Mouse (Mus musculus) intestine, embryonic 15.5 days (tissue): ENCODE data around the gene Tmem184a. TPM values are rescaled to one million over a fixed set of nuclear protein-coding genes. Genes with fewer than 3 reads are reported as not detected.

Source experiments
- ATAC-seq: fragments of 200-750 bp; cut with Nextera tagmentation; 2 replicates; pipeline ENCODE4 v1.8.0; 2017; ENCODE audit warnings: moderate TSS enrichment, moderate library complexity
- H3K27ac ChIP-seq: fragments of 300-500 bp; sonication (generic); 2 replicates; pipeline ENCODE4 v1.5.1; 2015; ENCODE audit warnings: mild to moderate bottlenecking, inconsistent platforms
- H3K27me3 ChIP-seq: fragments of 300-500 bp; sonication (generic); replicated peaks from 2 replicates; pipeline ENCODE4 v1.6.1; 2015; ENCODE audit warnings: inconsistent platforms
- H3K36me3 ChIP-seq: fragments of 300-500 bp; sonication (generic); 2 replicates; pipeline ENCODE4 v1.6.1; 2015; ENCODE audit warnings: inconsistent platforms
- H3K4me1 ChIP-seq: fragments of 300-500 bp; sonication (generic); replicated peaks from 2 replicates; pipeline ENCODE4 v1.6.1; 2015; ENCODE audit warnings: inconsistent platforms
- H3K4me2 ChIP-seq: fragments of 300-500 bp; sonication (generic); replicated peaks from 2 replicates; pipeline ENCODE4 v1.6.1; 2015; ENCODE audit warnings: mild to moderate bottlenecking, inconsistent platforms
- H3K4me3 ChIP-seq: fragments of 300-500 bp; sonication (generic); replicated peaks from 2 replicates; pipeline ENCODE4 v1.5.1; 2015; ENCODE audit warnings: inconsistent platforms
- H3K9ac ChIP-seq: fragments of 300-500 bp; sonication (generic); 2 replicates; pipeline ENCODE4 v1.6.1; 2015; ENCODE audit warnings: inconsistent platforms
- H3K9me3 ChIP-seq: fragments of 300-500 bp; sonication (generic); 2 replicates; pipeline ENCODE4 v1.6.1; 2016; ENCODE audit warnings: inconsistent platforms
- whole genome bisulfite sequencing: fragments of 180-500 bp; shearing (Covaris S2); methylation state at CpG from one replicate; pipeline ENCODE4 v1.1.7; 2015; 5-methylcytosine and 5-hydroxymethylcytosine counted together
- polyA plus RNA-seq: library from polyadenylated mRNA; unstranded; fragments of >200 nt; fragmentation: Nextera tagmentation; extraction: Ambion mirVana; gene quantifications from 2 replicates; pipeline ENCODE4 v1.2.1, GENCODE M21; 2015

Gene Tmem184a
- polyA plus RNA-seq, 1 experiment from 2014 or later: 57.7 TPM

- no peaks in the 10 kb centered on the region for H3K27me3 ChIP-seq
- no peak overlapping the region for H3K4me3 ChIP-seq
- H3K27ac ChIP-seq: no peak overlapping the region
- ATAC-seq: no peak
- H3K4me2 ChIP-seq: no peak overlapping the region
- H3K4me1 ChIP-seq: peaks cover 54% of the 10 kb centered on the region
- WGBS: 90% methylated on average over 9 of the region's 9 CpGs
- H3K9ac ChIP-seq: no peak overlapping the region
- H3K9me3 ChIP-seq: no peaks in the 10 kb centered on the region
- H3K36me3 ChIP-seq: peaks cover 14% of the 10 kb centered on the region
These were observed 20.7 kb downstream of the Tmem184a start for GRCm38 (mm10) chr5:139799041-139799440.

GRCm38 (mm10) chr5:139798168-139798900 is 21.4 kb downstream of the Tmem184a start:
- peak overlapping the region; percentile 55; the same call in 1 of the 2 replicates for H3K4me2 ChIP-seq
- ATAC-seq: no peak
- 45% methylated on average over 12 of the region's 12 CpGs for WGBS
- no peaks in the 10 kb centered on the region for H3K9me3 ChIP-seq
- peaks cover 54% of the 10 kb centered on the region for H3K4me1 ChIP-seq
- no peak overlapping the region for H3K27ac ChIP-seq
- H3K27me3 ChIP-seq: no peaks in the 10 kb centered on the region
- H3K36me3 ChIP-seq: peaks cover 14% of the 10 kb centered on the region
- H3K4me3 ChIP-seq: no peak overlapping the region
- H3K9ac ChIP-seq: peak overlapping the region; percentile 5; the same call in 1 of the 2 replicates

- ATAC-seq: 0 out of 2 replicates have a peak, but pooled peaks have one; percentile 5
- H3K27me3 ChIP-seq: no peaks in the 10 kb centered on the region
- H3K4me1 ChIP-seq: peaks cover 55% of the 10 kb centered on the region
- WGBS: 33% methylated on average over 11 of the region's 11 CpGs
- peaks cover 14% of the 10 kb centered on the region for H3K36me3 ChIP-seq
- H3K9me3 ChIP-seq: no peaks in the 10 kb centered on the region
- peak overlapping the region; percentile 55 for H3K4me2 ChIP-seq
- H3K9ac ChIP-seq: peak overlapping the region; percentile 23; the same call in 1 of the 2 replicates
- H3K4me3 ChIP-seq: peak overlapping the region; percentile 20; the same call in 1 of the 2 replicates
- peak overlapping the region; percentile 83 for H3K27ac ChIP-seq
These were observed 22.1 kb downstream of the Tmem184a start for GRCm38 (mm10) chr5:139797473-139798167.

- peaks cover 62% of the 10 kb centered on the region for H3K4me1 ChIP-seq
- peak overlapping the region; percentile 20 for H3K4me3 ChIP-seq
- H3K9me3 ChIP-seq: no peaks in the 10 kb centered on the region
- WGBS: 7% methylated on average over 13 of the region's 13 CpGs
- H3K27ac ChIP-seq: peak overlapping the region; percentile 83
- H3K36me3 ChIP-seq: peaks cover 14% of the 10 kb centered on the region
- H3K4me2 ChIP-seq: peak overlapping the region; percentile 55
- peak overlapping the region; percentile 34 for H3K9ac ChIP-seq
- H3K27me3 ChIP-seq: no peaks in the 10 kb centered on the region
- ATAC-seq: peak; percentile 67
These were observed 22.8 kb downstream of the Tmem184a start for GRCm38 (mm10) chr5:139796900-139797299.

- peaks cover 63% of the 10 kb centered on the region for H3K4me1 ChIP-seq
- H3K4me2 ChIP-seq: peak overlapping the region; percentile 55; the same call in 1 of the 2 replicates
- no peak overlapping the region for H3K4me3 ChIP-seq
- ATAC-seq: no peak
- H3K9me3 ChIP-seq: no peaks in the 10 kb centered on the region
- H3K36me3 ChIP-seq: peaks cover 14% of the 10 kb centered on the region
- H3K27ac ChIP-seq: peak overlapping the region; percentile 64; the same call in 1 of the 2 replicates
- H3K27me3 ChIP-seq: no peaks in the 10 kb centered on the region
- no peak overlapping the region for H3K9ac ChIP-seq
- WGBS: 74% methylated on average over 9 of the region's 9 CpGs
These were observed 23.6 kb downstream of the Tmem184a start for GRCm38 (mm10) chr5:139796001-139796620.

GRCm38 (mm10) chr5:139794938-139795337 is 24.8 kb downstream of the Tmem184a start:
- no peak for ATAC-seq
- Histone ChIP-seq H3K36me3 (peaks cover 4% of the 10 kb centered on the region; the same call in 1 of the 2 replicates), H3K27ac (no peak overlapping the region), H3K4me3 (no peak overlapping the region), H3K27me3 (no peaks in the 10 kb centered on the region), H3K4me2 (no peak overlapping the region), H3K4me1 (peaks cover 67% of the 10 kb centered on the region), H3K9me3 (no peaks in the 10 kb centered on the region), H3K9ac (no peak overlapping the region)
- 62% methylated on average over 10 of the region's 10 CpGs for WGBS

- Histone ChIP-seq H3K9ac (no peak overlapping the region), H3K9me3 (no peaks in the 10 kb centered on the region), H3K27ac (peak overlapping the region; percentile 88; the same call in 1 of the 2 replicates), H3K4me2 (peak overlapping the region; percentile 97), H3K36me3 (no peaks in the 10 kb centered on the region), H3K4me3 (peak overlapping the region; percentile 78), H3K27me3 (no peaks in the 10 kb centered on the region), H3K4me1 (peaks cover 67% of the 10 kb centered on the region)
- ATAC-seq: no peak
- 74% methylated on average over 5 of the region's 5 CpGs for WGBS
These were observed 25.6 kb downstream of the Tmem184a start for GRCm38 (mm10) chr5:139794137-139794536.

- ATAC-seq: peak; percentile 39
- H3K4me2 ChIP-seq: peak overlapping the region; percentile 97
- no peaks in the 10 kb centered on the region for H3K27me3 ChIP-seq
- peak overlapping the region; percentile 88 for H3K27ac ChIP-seq
- H3K36me3 ChIP-seq: no peaks in the 10 kb centered on the region
- no peaks in the 10 kb centered on the region for H3K9me3 ChIP-seq
- peak overlapping the region; percentile 36; the same call in 1 of the 2 replicates for H3K9ac ChIP-seq
- peaks cover 65% of the 10 kb centered on the region for H3K4me1 ChIP-seq
- H3K4me3 ChIP-seq: peak overlapping the region; percentile 78
- 14% methylated on average over 11 of the region's 11 CpGs for WGBS
These were observed 26.2 kb downstream of the Tmem184a start for GRCm38 (mm10) chr5:139793338-139794089.

- no peaks in the 10 kb centered on the region for H3K9me3 ChIP-seq
- peak overlapping the region; percentile 78 for H3K4me3 ChIP-seq
- no peaks in the 10 kb centered on the region for H3K36me3 ChIP-seq
- H3K4me2 ChIP-seq: peak overlapping the region; percentile 97
- no peak for ATAC-seq
- peak overlapping the region; percentile 87 for H3K27ac ChIP-seq
- H3K9ac ChIP-seq: no peak overlapping the region
- H3K4me1 ChIP-seq: peaks cover 60% of the 10 kb centered on the region
- no peaks in the 10 kb centered on the region for H3K27me3 ChIP-seq
- 23% methylated on average over 3 of the region's 3 CpGs for WGBS
These were observed 26.8 kb downstream of the Tmem184a start for GRCm38 (mm10) chr5:139792966-139793337.

GRCm38 (mm10) chr5:139792159-139792775 is 27.4 kb downstream of the Tmem184a start:
- H3K4me1 ChIP-seq: peaks cover 53% of the 10 kb centered on the region
- ATAC-seq: no peak
- peak overlapping the region; percentile 68 for H3K9ac ChIP-seq
- H3K4me2 ChIP-seq: peak overlapping the region; percentile 97
- no peaks in the 10 kb centered on the region for H3K9me3 ChIP-seq
- no peaks in the 10 kb centered on the region for H3K36me3 ChIP-seq
- H3K27ac ChIP-seq: peak overlapping the region; percentile 90
- H3K4me3 ChIP-seq: peak overlapping the region; percentile 78
- H3K27me3 ChIP-seq: no peaks in the 10 kb centered on the region
- 14% methylated on average over 11 of the region's 11 CpGs for WGBS
